Mouse (Mus musculus) right cerebral cortex, postnatal 4 days (tissue): ENCODE measurements around the gene Ppil2.
A peak's percentile ranks its signal among the peaks of the same experiment; 100 is the strongest.

Source experiments
- DNase-seq: peaks from one replicate; pipeline ENCODE4 v3.0.0-alpha.2; 2022

Ppil2 gene

DNA sequence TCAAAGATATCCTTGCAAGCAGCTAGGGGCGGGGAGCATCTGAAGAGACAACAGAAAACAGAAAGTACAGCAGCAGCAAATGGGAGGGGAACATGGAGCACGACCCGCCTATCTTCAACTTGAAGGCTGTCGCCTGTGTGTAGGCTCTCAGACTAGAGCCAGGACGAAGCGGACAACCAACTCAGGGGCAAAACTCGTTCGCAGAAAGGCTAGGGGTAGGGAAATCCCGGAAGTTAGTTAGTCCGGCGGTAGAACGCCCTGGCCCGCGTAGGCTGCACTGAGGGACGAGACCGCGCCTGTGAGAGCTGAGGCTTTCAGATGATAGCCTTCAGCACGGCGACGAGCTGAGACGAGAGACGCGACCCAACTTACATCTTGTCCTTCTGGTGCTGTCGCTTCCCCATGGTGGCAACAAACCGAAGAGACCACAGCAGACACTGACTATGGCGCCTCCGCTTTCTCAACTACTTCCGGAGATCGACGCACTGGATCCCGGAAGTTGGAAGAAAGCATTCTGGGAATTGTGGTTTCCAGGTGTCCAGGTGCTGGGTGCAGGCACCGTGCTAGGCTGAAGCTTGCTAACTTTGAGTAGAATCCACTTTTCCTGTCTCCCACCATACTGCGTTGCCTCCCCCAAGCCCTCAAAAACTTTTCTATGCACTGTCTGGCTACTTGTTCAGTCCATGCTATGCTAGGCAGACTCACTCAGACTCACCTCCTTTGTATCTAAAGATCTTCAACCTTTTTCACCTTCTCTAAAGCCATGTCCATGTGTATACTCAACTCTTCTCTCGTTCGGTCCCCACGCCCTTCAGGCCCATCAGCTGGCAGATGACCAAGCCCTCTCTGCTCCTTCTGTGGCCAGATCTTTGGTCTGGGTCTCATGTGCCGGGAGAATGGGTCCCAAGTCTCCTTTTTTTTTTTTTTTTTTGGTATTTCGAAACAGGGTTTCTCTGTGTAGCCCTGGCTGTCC is at the start of gene Ppil2:
Gene Ppil2, minus strand, starts transcription at position 487 of the 973 bp plus-strand sequence.
- peak; percentile 58 for DNase-seq

DNA sequence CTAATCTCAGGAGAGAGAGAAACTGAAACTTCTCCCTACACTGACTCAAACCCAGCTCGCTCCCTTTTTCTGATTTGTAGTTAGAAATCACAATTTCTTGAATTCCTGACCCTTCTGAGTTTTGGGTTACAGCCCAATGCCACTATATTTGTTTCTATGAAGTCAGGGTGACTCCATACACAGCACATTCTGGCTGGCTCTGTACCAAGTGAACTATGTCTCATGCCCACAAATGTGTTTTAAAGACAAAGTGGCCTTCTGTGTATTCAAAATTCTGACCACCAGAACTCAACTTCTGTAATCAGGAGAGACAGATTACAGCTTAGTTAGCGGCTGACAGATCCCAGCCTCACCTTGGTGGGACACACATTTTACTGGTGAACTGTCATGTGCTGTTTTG is 43.3 kb upstream of the Ppil2 start:
- DNase-seq = no peak

DNA sequence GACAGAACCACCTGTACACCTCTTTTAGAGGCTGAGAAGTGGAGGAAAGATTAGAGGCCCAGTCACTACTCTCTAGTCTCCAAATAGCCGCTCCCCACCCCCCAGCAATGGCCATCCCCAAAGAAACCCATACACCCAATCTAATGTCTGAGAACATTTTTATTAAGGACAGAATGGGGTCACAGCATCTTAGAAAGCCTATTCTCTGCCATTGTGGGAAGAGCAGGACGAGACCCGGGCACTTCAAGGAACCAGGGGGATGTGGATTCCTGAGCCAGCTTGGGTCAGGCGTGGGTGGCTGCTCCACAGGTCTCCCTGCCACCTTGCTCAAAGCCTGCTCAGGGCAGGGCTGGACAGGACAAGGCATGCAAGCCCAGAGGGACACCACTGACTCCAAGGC is 40.8 kb upstream of the Ppil2 start:
- no peak for DNase-seq

DNA sequence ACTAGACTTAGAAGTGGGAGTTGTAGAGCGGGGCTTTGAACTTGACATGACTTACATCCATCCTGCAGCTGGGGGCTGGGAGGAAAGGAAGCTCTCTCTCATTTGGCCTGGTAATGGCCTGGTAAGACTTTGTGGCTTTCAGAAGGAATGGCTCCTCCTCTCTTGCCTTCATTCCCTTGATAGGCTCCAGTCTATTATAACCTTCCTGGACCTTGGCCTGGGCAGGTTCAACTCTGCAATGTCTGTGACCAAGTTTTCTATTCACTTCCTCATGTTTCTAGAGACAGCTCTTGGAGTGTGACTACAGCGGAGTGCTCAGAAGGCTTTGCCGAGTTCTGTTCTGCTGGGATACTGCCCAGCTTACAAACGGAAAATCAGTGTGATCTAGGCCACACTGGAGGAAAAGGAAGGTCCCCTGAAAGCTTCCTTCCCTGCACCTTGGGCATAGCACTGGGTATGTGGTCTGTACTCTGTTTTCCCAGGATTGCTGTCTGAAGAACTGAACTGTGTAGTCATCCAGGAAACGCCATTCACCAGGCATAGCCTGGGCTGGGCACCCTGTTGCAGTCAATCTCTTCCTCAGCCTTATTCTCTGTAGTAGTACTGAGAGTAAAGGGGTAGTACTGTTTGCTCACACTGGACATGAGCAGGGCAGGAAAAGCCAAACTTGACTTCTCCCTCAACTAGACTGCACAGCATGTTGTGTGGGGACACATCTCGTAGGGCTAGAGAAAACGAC is 39.6 kb upstream of the Ppil2 start:
- DNase-seq = no peak

DNA sequence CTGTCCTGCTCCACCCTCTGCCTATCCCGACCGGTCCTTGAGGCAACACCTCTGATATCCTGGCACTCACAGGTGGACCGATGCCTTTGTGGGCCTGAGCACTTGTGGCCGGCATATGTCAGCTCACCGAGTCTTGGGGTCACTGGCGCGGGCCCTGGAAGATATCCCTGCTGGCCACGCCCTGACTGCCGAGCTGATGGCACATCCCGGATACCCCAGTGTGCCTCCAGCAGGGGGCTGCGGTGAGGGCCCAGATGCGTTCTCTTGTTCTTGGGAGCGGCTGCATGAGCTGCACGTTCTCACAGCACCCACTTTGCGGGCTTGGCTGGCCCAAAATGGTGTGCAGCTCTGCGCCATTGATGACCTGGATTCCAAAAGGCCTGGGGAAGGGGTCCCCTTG is 37.0 kb upstream of the Ppil2 start:
- peak; percentile 29 for DNase-seq

DNA sequence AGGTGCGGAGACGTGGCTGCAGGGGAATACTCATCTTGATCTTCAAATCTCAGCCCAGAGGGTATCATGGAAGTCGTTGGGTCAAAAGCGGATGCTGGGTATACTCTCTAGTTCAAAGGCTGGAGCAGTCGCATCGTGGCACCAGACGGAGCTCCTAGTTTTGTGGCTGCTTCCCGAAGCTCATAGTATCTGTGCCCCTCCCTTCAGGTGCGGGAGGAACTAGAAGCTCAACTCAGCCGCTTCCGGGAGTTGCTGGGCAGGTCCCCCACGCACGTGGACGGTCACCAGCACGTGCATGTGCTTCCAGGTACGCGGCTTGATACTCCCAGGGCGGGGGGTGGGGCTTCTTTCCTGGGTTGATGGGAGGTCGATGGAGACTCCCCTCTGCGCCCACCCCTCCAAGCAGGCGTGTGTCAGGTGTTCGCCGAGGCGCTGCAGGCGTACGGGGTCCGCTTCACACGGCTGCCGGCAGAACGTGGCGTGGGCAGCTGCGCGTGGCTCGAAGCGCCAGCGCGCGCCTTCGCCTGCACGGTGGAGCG is 36.4 kb upstream of the Ppil2 start:
- peak; percentile 42 for DNase-seq

DNA sequence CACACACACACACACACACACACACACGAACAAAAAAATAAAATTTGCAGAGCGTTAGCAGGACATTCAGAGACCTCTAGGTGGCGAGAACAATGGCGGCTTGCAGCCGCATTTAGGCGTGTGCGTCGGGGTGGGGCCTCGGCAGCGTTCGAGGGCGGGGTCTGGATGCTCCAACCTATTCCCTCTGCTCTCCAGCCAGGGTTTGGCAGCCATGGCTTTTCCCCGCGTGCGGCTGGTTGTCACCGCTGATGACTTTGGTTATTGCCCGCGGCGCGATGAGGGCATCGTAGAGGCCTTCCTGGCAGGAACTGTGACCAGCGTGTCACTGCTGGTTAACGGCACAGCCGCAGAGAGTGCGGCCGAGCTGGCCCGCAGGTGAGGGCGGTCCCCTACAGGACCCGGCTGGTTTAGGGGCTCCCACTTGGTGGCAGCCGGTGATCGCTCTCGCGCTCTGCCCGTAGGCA is 35.7 kb upstream of the Ppil2 start, which contains the start of gene Ccdc116:
Gene Ccdc116, minus strand, starts transcription at position 458 of the 464 bp plus-strand sequence.
- peak; percentile 80 for DNase-seq

DNA sequence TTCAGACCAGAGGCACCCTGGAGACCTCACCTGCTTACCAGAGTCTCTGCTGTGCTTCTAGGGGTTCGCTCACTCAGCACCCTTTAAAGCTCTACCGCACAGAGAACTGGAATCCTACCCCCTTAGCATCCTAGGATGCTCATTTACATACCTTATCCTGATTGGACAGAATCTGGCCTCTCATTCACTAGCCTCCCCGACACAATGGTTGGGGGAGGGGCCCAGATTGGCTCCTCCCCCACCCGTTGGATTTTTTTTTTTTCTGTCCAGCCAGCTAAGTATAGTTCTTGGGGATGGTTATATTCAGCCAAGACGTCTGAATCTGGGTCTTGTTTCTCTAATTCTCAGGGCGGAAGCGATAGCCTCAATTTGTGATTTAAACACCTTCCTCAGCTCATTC is 33.3 kb upstream of the Ppil2 start, which contains the start of gene Ydjc:
Gene Ydjc, plus strand, starts transcription at position 283 of the 400 bp plus-strand sequence.
- no peak for DNase-seq

DNA sequence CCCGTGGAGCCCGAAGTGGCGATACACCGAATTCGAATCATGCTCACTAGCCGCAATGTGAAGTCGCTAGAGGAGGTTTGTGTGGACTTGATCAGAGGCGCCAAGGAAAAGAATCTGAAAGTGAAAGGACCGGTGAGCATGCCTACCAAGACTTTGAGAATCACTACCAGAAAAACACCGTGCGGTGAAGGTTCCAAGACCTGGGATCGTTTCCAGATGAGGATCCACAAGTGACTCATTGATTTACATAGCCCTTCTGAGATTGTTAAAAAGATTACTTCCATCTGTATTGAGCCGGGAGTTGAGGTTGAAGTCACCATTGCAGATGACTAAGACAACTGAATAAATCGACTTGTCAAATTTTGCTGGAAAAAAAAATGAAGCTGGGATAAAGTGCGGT is 26.3 kb upstream of the Ppil2 start:
- no peak for DNase-seq

DNA sequence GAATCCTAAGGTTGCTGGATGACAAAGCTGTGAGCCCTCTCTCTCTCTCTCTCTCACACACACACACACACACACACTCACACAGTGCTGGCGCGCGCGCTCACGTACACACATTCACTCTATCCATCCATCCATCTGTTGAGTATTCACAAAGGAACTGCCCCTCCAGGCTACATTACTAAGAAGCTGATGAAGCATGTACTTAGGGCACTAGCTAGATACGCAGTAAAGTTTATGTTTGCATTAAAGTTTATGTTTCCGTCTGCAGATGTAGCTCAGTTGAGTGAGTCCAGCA is 21.8 kb upstream of the Ppil2 start:
- no peak for DNase-seq

DNA sequence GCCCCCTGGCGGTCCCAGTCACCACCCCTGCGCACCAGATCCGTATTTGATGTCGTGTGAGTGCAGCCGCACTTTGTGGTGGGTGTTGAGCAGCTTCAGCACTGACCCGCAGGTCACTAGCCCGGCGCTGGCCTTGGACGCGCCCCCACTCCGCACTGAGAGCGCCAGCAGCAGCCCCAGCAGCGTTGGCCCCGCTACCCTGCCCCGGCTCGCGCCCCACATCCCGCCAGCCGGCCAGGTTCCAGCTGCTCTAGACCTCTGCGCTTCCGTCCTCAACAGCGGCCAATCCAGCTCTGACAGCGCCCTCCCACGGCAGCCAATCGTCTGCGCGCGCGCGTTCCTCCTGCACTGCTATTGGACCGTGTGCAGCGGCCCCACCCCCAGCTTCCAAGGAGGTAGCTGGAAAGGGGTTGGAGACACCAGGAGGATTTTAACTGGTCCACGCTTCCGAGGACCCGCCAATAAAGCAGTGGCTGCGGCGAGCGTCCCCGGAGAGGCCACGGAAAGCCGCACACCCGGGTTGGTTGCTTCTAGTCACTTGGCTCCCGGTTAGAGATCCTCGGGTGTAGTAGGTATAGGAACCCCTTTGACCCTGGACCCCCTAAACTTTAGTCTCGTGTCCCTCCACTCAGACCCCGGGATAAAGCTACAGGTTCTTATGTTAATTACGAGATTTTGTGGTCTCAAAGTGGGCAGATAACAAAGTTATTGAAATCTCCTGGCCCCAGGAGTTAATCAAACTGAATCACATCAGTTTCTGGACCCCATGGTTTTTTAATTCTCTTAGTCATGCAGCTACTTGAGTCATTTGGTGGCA is 21.2 kb upstream of the Ppil2 start, which contains the start of gene Sdf2l1:
Gene Sdf2l1, minus strand, starts transcription at position 295 of the 817 bp plus-strand sequence.
- peak; percentile 98 for DNase-seq

DNA sequence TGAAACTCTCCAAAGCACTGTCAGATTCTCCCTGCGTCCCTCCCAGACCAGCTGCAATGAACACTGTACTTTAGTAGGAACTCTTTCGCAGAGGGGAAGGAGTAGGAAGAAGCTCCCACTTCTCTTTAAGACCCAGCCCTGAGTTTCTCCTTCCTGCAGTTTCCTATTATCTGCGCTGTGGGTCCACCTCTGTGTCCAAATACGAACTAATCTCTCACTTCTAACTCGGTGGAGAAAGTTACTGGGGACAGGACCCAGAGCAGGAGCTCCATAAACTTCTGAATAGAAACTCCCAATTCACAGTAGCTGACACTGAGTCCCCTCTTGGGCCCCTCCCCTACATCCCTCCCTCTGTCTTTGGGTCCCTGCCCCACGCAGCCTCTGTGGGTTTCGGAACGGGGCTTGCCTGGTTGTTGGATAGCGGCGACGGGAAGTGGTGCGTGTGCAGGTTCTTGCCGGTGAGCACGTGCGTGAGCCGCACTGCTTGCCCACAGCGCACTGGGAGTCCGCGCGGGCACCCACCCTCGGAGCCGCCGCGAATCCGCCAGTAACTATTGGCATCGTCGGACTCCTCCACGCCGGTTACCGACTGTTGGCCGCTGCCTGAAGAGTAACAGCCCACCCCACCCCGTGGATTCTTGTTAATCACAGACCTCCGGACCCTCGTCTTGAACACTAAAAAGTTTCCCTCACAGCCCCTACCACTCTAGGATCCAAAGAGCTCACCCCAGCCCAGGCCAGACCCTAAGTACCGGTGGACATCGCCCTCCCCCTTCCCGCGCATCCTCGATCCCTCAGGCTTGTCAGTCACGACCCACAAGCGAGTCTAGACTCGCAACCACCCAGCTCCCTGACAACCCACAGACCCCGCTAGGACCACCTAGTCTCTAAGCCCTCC is 20.4 kb upstream of the Ppil2 start:
- DNase-seq = no peak

DNA sequence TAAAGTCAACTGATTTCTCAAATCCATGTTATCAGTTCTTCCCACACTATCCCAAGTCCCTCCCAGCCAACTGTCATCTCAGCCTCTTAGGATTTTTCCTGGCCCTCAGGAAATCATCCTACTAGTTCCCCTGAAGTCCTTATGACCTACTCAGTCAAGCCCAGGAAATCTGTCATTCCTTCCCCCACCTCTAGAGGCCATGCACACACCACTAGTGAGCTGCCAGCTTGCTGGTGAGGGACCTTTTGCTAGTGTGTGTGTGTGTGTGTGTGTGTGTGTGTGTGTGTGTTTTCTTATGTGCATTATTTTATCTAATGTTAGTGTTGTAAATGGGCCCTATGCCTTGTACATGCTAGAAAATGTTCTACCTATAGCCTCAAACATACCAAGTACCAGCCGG is 16.2 kb upstream of the Ppil2 start:
- no peak for DNase-seq

DNA sequence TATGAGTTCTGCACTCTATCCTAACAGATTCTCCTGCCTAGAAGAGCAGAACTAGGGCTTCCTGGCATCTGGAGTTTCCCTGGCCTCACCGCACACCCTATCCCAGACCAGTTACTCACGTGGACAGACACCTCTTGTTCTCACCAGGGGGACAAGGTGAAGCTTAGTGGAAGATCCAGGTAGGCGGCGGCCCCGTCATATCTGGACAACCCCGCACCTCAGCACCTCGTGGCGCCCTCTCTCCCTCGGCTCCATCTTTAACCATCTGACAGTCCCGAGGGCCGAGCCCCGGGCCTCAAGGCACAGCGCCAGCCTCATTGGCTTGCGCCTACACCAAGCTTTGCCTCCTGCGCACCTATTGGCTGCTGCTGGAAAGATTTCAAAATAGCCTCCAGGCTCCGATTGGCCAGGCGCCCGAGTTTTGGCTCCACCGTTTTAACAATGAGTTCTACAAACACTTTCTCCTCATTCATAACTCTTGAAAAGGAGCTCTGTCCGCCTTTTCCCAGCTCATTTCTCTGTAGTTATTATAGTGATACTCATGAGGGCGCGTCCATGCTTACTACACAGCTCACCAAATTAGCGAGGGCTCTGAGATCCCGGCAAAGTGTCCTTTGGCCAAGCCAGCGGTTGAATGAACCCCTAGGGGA is 13.9 kb upstream of the Ppil2 start, which contains the start of gene 2610318N02Rik:
Gene 2610318N02Rik, minus strand, starts transcription at position 297 of the 650 bp plus-strand sequence.
- DNase-seq = peak; percentile 73

DNA sequence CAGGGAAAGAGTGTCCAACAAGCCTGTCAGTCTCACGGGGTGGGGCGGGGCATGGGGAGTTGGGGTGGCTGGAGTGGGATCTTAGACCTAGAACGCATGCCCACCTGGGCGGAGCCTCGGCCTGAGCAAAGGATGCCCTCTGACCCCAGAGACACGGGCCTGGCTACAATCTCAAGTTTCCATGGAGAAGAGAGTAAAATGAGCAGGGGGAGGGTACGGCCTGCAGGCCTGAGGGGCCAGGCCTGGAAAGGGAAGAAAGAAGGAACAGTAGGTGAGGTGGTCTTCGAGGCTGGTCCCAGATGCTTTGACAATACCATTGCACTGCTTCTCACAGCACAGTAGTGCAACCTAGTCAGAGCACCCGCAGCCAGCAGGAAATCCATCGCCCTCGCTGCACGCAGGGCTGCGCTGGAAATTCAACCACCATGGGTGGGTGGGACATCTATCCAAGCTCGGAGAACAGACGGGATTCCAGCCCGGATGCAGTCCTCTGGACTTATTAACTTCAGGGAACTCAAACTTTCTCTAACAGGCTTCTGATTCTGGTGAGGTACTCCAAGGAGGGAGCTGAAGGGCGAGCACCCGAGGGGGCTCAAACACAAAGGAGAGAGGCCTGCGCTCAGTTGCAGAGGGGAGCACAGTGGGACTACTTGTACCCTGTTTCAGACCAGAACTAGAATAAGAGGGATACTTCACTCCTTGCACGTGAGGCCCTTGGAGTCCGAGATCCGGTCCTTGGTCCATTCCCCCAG is 13.2 kb upstream of the Ppil2 start:
- no peak for DNase-seq

DNA sequence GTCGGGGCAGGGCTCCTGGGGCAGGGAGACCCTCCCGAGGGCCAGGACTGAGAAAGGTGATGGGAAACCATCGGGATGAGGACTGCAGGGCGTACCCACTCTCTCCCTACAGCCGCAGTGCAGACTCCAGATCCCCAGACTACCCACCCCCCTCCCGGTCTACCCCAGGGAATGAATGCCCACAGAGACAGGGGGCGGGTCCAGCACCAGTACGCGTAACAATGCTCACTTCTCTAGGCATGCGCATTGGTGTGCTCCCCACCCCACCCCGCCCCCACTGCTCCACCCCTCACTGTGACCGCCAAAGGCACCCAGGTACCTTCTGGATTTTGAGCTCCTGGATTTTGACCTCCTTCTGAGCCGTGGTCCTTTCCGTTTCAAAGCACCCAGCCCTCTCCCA is 10.5 kb upstream of the Ppil2 start:
- peak; percentile 38 for DNase-seq

DNA sequence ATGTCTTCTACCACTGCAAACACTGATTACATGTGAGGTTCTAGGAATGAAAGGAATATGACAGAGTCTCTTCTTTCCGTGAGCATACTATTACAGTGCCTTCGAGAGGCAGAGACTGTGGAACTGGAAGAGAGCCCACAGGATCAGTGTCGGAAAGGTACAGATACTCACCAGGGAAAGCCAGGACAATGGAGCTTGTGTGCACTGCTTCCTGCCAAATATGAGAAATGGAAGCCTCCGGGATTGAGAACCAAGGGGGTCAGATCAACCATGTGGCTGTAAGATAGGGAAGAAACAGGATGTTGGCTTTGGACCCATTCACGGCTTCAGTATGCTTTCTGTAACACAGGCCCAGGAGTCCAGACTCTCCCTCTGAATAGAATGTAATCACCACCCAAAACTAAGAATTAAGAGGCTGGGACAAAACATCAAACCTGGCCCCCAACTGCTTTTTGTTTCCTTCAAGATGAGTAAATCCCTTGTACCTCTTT is 6.3 kb upstream of the Ppil2 start:
- no peak for DNase-seq

DNA sequence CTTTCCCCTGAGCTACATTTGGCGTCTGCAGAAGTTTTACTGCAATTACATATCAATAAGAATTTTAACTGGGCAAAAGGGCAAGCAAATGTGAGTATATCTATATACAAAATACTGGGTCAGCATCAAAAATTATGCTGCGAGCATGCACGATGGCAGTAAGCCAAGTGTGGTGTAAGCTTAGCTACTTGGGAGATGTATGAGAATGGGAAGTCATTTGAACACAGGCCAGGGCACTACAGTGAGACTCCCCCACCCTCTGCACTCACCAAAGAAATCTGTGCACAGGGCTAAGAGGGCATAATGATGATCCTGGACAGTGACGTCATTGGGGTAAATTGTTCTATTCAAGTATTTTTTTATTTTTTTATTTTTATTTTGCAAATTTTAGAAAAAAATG is 6.5 kb downstream of the Ppil2 start:
- DNase-seq = no peak

DNA sequence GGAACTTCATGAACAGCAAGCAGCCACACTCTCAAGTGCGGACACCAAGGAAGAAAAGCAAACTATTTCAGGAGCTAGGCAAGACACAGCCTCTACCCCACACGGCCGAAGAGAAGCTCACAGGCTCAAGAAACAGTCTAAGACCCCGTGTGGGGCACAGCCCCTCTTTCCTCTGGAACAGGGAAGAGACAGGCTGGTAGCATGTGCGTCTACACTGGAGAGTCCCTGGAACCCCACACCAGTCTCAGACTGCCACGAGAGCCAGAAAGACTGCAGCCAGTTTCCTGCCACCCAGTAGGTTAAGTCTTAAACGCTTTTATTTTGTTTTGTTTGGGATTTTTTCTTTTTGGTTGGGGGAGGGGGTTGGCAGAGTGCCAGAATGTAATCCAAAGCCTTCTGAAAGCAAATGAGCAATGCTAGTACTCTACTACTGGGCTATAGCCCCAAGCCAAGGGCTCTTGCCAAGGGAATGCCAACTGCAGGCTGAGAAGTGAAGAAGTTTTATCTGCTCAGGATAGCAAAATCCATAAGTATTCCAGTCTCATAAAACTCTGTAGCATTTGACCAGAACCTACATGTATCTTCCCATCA is 8.3 kb downstream of the Ppil2 start:
- peak; percentile 46 for DNase-seq
